Mouse (Mus musculus): ENCODE measurements at regions not wholly inside any gene's neighbourhood (a gene's known extent, or its start where the extent isn't known, plus 50 kb on each side); places are given as distances from the start of the nearest gene placed in this dataset.

- Histone ChIP-seq H3K27me3 (replicated peaks; ENCODE audit: control insufficient read depth, insufficient read depth, low read length) (peaks cover 33% of the 10 kb centered on the region), H3K4me1 (replicated peaks; ENCODE audit: control insufficient read depth, insufficient read depth, low read length) (no peaks in the 10 kb centered on the region), H3K4me2 (no peak overlapping the region), H3K36me3 (ENCODE audit: control insufficient read depth, insufficient read depth, low read length) (no peaks in the 10 kb centered on the region), H3K27ac (ENCODE audit: low read depth, low read length) (no peak overlapping the region), H3K9me3 (ENCODE audit: control insufficient read depth, low read length) (no peaks in the 10 kb centered on the region), H3K4me3 (ENCODE audit: low read depth, low read length) (no peak overlapping the region), H3K9ac (ENCODE audit: low read depth, low read length) (no peak overlapping the region)
- WGBS = 39% methylated on average over 10 of the region's 10 CpGs
- no peak for DNase-seq (ENCODE audit: low spot score)
- no peak for ATAC-seq (replicated peaks; ENCODE audit: low FRiP score)
Measured at GRCm38 (mm10) chr17:85876853-85877252, 188.8 kb upstream of the Six2 start.

GRCm38 (mm10) chr17:85873853-85874586 lies 185.9 kb upstream of the Six2 start:
- 10% methylated on average over 13 of the region's 13 CpGs for WGBS
- DNase-seq (ENCODE audit: low spot score) (no peak), ATAC-seq (replicated peaks; ENCODE audit: low FRiP score) (no peak)
- H3K27me3 ChIP-seq (replicated peaks; ENCODE audit: control insufficient read depth, insufficient read depth, low read length) = peaks cover 34% of the 10 kb centered on the region
- no peaks in the 10 kb centered on the region for H3K9me3 ChIP-seq (ENCODE audit: control insufficient read depth, low read length)
- H3K4me2 ChIP-seq = 0 out of 2 replicates have a peak overlapping the region, but pooled peaks have one; percentile 23
- no peaks in the 10 kb centered on the region for H3K36me3 ChIP-seq (ENCODE audit: control insufficient read depth, insufficient read depth, low read length)
- H3K4me1 ChIP-seq (replicated peaks; ENCODE audit: control insufficient read depth, insufficient read depth, low read length) = no peaks in the 10 kb centered on the region
- no peak overlapping the region for H3K9ac ChIP-seq (ENCODE audit: low read depth, low read length)
- H3K27ac ChIP-seq (ENCODE audit: low read depth, low read length) = no peak overlapping the region
- H3K4me3 ChIP-seq (ENCODE audit: low read depth, low read length) = no peak overlapping the region

- no peaks in the 10 kb centered on the region for H3K36me3 ChIP-seq (ENCODE audit: control insufficient read depth, insufficient read depth, low read length)
- no peaks in the 10 kb centered on the region for H3K4me1 ChIP-seq (replicated peaks; ENCODE audit: control insufficient read depth, insufficient read depth, low read length)
- H3K27me3 ChIP-seq (replicated peaks; ENCODE audit: control insufficient read depth, insufficient read depth, low read length) = peaks cover 34% of the 10 kb centered on the region
- no peak overlapping the region for H3K4me3 ChIP-seq (ENCODE audit: low read depth, low read length)
- no peak for ATAC-seq (replicated peaks; ENCODE audit: low FRiP score)
- H3K4me2 ChIP-seq = no peak overlapping the region
- DNase-seq (ENCODE audit: low spot score) = no peak
- no peaks in the 10 kb centered on the region for H3K9me3 ChIP-seq (ENCODE audit: control insufficient read depth, low read length)
- H3K27ac ChIP-seq (ENCODE audit: low read depth, low read length) = no peak overlapping the region
- 32% methylated on average over 6 of the region's 6 CpGs for WGBS
- no peak overlapping the region for H3K9ac ChIP-seq (ENCODE audit: low read depth, low read length)
Measured at GRCm38 (mm10) chr17:85872903-85873413, 184.9 kb upstream of the Six2 start.

DNA sequence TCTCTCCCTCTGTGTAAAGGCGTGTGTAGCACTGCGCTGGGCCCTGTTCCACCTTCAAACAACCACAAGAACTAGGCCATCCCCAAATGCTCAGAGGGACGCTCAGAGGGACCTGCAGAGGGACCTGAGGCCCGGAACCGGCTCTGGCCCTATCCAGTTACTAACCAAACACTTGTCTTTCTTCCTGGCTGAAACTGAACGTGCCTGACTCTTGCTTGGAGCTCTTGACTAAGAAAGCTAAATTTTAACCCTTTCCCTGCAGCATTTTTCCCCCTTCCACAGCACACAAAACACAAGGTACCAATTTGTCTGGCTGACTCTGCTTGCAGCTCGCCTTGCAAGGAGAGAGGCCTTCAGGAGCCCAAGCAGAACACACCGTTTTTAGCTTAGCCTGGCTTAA lies 182.3 kb upstream of the Six2 start:
- 70% methylated on average over 8 of the region's 8 CpGs for WGBS
- Histone ChIP-seq H3K4me1 (replicated peaks; ENCODE audit: control insufficient read depth, insufficient read depth, low read length) (no peaks in the 10 kb centered on the region), H3K36me3 (ENCODE audit: control insufficient read depth, insufficient read depth, low read length) (no peaks in the 10 kb centered on the region), H3K4me2 (no peak overlapping the region), H3K27ac (ENCODE audit: low read depth, low read length) (no peak overlapping the region), H3K9ac (ENCODE audit: low read depth, low read length) (no peak overlapping the region), H3K27me3 (replicated peaks; ENCODE audit: control insufficient read depth, insufficient read depth, low read length) (peaks cover 27% of the 10 kb centered on the region), H3K9me3 (ENCODE audit: control insufficient read depth, low read length) (no peaks in the 10 kb centered on the region), H3K4me3 (ENCODE audit: low read depth, low read length) (no peak overlapping the region)
- ATAC-seq (replicated peaks; ENCODE audit: low FRiP score) = no peak
- no peak for DNase-seq (ENCODE audit: low spot score)

DNA sequence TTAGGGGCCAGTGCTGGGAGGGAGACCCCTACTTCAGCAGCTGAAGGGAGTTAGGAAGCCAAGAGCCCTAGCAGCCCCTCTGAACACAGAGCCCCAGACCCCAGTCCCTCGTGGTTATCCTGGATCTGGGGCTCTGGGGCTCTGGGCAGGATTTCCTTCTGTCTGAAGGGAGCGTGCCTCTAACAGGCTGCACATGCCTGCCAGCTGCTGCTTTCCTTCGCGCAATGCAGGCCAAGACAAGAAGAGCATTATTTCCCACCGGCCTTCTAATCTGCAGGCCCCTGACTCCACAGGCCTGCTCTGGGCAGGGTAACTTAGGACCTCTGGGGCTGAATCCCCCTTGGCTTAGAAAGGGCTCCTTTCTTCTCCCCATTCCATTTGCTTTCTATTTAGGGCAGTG lies 181.1 kb upstream of the Six2 start:
- Histone ChIP-seq H3K27ac (ENCODE audit: low read depth, low read length) (no peak overlapping the region), H3K4me1 (replicated peaks; ENCODE audit: control insufficient read depth, insufficient read depth, low read length) (no peaks in the 10 kb centered on the region), H3K36me3 (ENCODE audit: control insufficient read depth, insufficient read depth, low read length) (no peaks in the 10 kb centered on the region), H3K9me3 (ENCODE audit: control insufficient read depth, low read length) (no peaks in the 10 kb centered on the region), H3K9ac (ENCODE audit: low read depth, low read length) (no peak overlapping the region), H3K27me3 (replicated peaks; ENCODE audit: control insufficient read depth, insufficient read depth, low read length) (peaks cover 15% of the 10 kb centered on the region), H3K4me3 (ENCODE audit: low read depth, low read length) (no peak overlapping the region), H3K4me2 (no peak overlapping the region)
- DNase-seq (ENCODE audit: low spot score) (no peak), ATAC-seq (replicated peaks; ENCODE audit: low FRiP score) (no peak)
- WGBS = 52% methylated on average over 5 of the region's 5 CpGs

- no peak for ATAC-seq (replicated peaks; ENCODE audit: low FRiP score)
- no peak for DNase-seq (ENCODE audit: low spot score)
- H3K9me3 ChIP-seq (ENCODE audit: control insufficient read depth, low read length) = no peaks in the 10 kb centered on the region
- H3K4me2 ChIP-seq = no peak overlapping the region
- H3K9ac ChIP-seq (ENCODE audit: low read depth, low read length) = no peak overlapping the region
- no peaks in the 10 kb centered on the region for H3K4me1 ChIP-seq (replicated peaks; ENCODE audit: control insufficient read depth, insufficient read depth, low read length)
- H3K36me3 ChIP-seq (ENCODE audit: control insufficient read depth, insufficient read depth, low read length) = no peaks in the 10 kb centered on the region
- no peak overlapping the region for H3K27ac ChIP-seq (ENCODE audit: low read depth, low read length)
- 74% methylated on average over 12 of the region's 12 CpGs for WGBS
- H3K4me3 ChIP-seq (ENCODE audit: low read depth, low read length) = no peak overlapping the region
- H3K27me3 ChIP-seq (replicated peaks; ENCODE audit: control insufficient read depth, insufficient read depth, low read length) = peaks cover 11% of the 10 kb centered on the region
Measured at GRCm38 (mm10) chr17:85867945-85868616, 180.0 kb upstream of the Six2 start.

GRCm38 (mm10) chr17:85866581-85866980 lies 178.5 kb upstream of the Six2 start:
- Histone ChIP-seq H3K9ac (ENCODE audit: low read depth, low read length) (no peak overlapping the region), H3K4me2 (no peak overlapping the region), H3K27me3 (replicated peaks; ENCODE audit: control insufficient read depth, insufficient read depth, low read length) (peaks cover 5% of the 10 kb centered on the region), H3K36me3 (ENCODE audit: control insufficient read depth, insufficient read depth, low read length) (no peaks in the 10 kb centered on the region), H3K4me1 (replicated peaks; ENCODE audit: control insufficient read depth, insufficient read depth, low read length) (no peaks in the 10 kb centered on the region), H3K9me3 (ENCODE audit: control insufficient read depth, low read length) (no peaks in the 10 kb centered on the region), H3K4me3 (ENCODE audit: low read depth, low read length) (no peak overlapping the region), H3K27ac (ENCODE audit: low read depth, low read length) (no peak overlapping the region)
- WGBS = 69% methylated on average over 3 of the region's 3 CpGs
- DNase-seq (ENCODE audit: low spot score) = no peak
- no peak for ATAC-seq (replicated peaks; ENCODE audit: low FRiP score)

GRCm38 (mm10) chr17:85865940-85866339 lies 177.9 kb upstream of the Six2 start:
- no peak for DNase-seq (ENCODE audit: low spot score)
- Histone ChIP-seq H3K36me3 (ENCODE audit: control insufficient read depth, insufficient read depth, low read length) (no peaks in the 10 kb centered on the region), H3K9me3 (ENCODE audit: control insufficient read depth, low read length) (no peaks in the 10 kb centered on the region), H3K4me2 (no peak overlapping the region), H3K4me3 (ENCODE audit: low read depth, low read length) (no peak overlapping the region), H3K9ac (ENCODE audit: low read depth, low read length) (no peak overlapping the region), H3K27me3 (replicated peaks; ENCODE audit: control insufficient read depth, insufficient read depth, low read length) (peaks cover 5% of the 10 kb centered on the region), H3K27ac (ENCODE audit: low read depth, low read length) (no peak overlapping the region), H3K4me1 (replicated peaks; ENCODE audit: control insufficient read depth, insufficient read depth, low read length) (no peaks in the 10 kb centered on the region)
- no peak for ATAC-seq (replicated peaks; ENCODE audit: low FRiP score)
- 88% methylated on average over 4 of the region's 4 CpGs for WGBS

DNA sequence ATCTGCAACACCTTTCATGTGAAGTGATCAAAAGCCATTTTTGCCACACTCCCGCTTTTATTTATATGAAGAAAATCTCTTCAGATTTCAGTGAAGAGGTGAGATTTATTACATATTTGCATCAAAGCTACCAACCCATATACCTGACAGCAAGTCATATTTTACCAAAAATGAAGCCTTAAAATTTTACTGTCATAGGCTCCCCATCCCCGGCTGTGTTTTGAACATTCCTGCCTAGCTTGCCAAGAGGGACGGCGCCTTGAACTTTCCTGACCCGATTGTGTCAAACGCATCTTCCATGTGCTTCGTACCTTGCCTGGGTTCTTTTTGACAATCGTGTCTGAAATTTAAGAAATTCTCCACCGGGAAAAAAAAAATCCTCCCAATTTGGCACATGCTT lies 173.3 kb upstream of the Six2 start:
- H3K4me2 ChIP-seq = no peak overlapping the region
- H3K27me3 ChIP-seq (replicated peaks; ENCODE audit: control insufficient read depth, insufficient read depth, low read length) = no peaks in the 10 kb centered on the region
- H3K4me1 ChIP-seq (replicated peaks; ENCODE audit: control insufficient read depth, insufficient read depth, low read length) = no peaks in the 10 kb centered on the region
- no peaks in the 10 kb centered on the region for H3K36me3 ChIP-seq (ENCODE audit: control insufficient read depth, insufficient read depth, low read length)
- ATAC-seq (replicated peaks; ENCODE audit: low FRiP score) (no peak), DNase-seq (ENCODE audit: low spot score) (no peak)
- 84% methylated on average over 9 of the region's 9 CpGs for WGBS
- H3K4me3 ChIP-seq (ENCODE audit: low read depth, low read length) = no peak overlapping the region
- no peak overlapping the region for H3K27ac ChIP-seq (ENCODE audit: low read depth, low read length)
- no peaks in the 10 kb centered on the region for H3K9me3 ChIP-seq (ENCODE audit: control insufficient read depth, low read length)
- H3K9ac ChIP-seq (ENCODE audit: low read depth, low read length) = no peak overlapping the region
